8 mouse cellular contexts compared by ENCODE assay signal in genomic region chr14:34219295-34219694, GRCm38 (mm10). TPM values are rescaled to one million over a fixed set of nuclear protein-coding genes. Genes with fewer than 3 reads are reported as not detected.
DNase-seq lines count a peak whose midpoint lies in the region; ATAC-seq and TF ChIP-seq lines count a peak whose summit lies in the region.
"Had no signal": no experiment of that assay in that cellular context is flagged by ENCODE, and none has a peak within 500 bp of the region (broad histone marks: within the 10 kb centered on the region; RNA-seq: fewer than 3 reads in every experiment).

Gene Syt15 (plus strand): TSS chr14:34219595.

- H3K4me3 ChIP-seq in neural tube, embryonic 11.5 days (ENCODE audit: low read depth, low read length) = no peak within 1 kb of the TSS
- 0 out of 2 replicates have a peak within 1 kb of the TSS, but pooled peaks have one; percentile 1 for H3K4me3 ChIP-seq in forebrain, postnatal 0 days (ENCODE audit: low read depth, low read length)
- H3K4me3 ChIP-seq in liver, embryonic 11.5 days (ENCODE audit: low read depth, low read length) = peak within 1 kb of the TSS; percentile 31
- peak within 1 kb of the TSS; percentile 30 for H3K4me3 ChIP-seq in stomach, embryonic 15.5 days (replicated peaks)

- no peak for ATAC-seq in neural tube, embryonic 11.5 days (ENCODE audit: insufficient read depth, low FRiP score, low TSS enrichment)
- no peak for ATAC-seq in forebrain, postnatal 0 days
- ATAC-seq in liver, embryonic 11.5 days (replicated peaks; ENCODE audit: low FRiP score) = no peak
- no peak for ATAC-seq in stomach, embryonic 15.5 days (ENCODE audit: insufficient read depth, low FRiP score, low read depth)

- no peak for TF ChIP-seq CTCF in forebrain, postnatal 0 days (IDR thresholded peaks at IDR 0.05; ENCODE audit: low read depth)

- H3K9me3 ChIP-seq in neural tube, embryonic 11.5 days (ENCODE audit: control insufficient read depth, low read length) = no peaks in the 10 kb centered on the region
- no peaks in the 10 kb centered on the region for H3K9me3 ChIP-seq in forebrain, postnatal 0 days (ENCODE audit: low read length)
- H3K9me3 ChIP-seq in liver, embryonic 11.5 days (ENCODE audit: control insufficient read depth, low read length) = no peaks in the 10 kb centered on the region
- no peaks in the 10 kb centered on the region for H3K9me3 ChIP-seq in stomach, embryonic 15.5 days

- H3K36me3 ChIP-seq in neural tube, embryonic 11.5 days (ENCODE audit: control insufficient read depth, insufficient read depth, low read length) = no peaks in the 10 kb centered on the region
- no peaks in the 10 kb centered on the region for H3K36me3 ChIP-seq in forebrain, postnatal 0 days (ENCODE audit: insufficient read depth)
- H3K36me3 ChIP-seq in liver, embryonic 11.5 days (ENCODE audit: control insufficient read depth, insufficient read depth, low read length) = no peaks in the 10 kb centered on the region
- H3K36me3 ChIP-seq in stomach, embryonic 15.5 days = no peaks in the 10 kb centered on the region

- no peak within 1 kb of the TSS for H3K27ac ChIP-seq in neural tube, embryonic 11.5 days (ENCODE audit: low read depth, low read length)
- H3K27ac ChIP-seq in forebrain, postnatal 0 days (ENCODE audit: low read depth, low read length) = no peak within 1 kb of the TSS
- H3K27ac ChIP-seq in liver, embryonic 11.5 days (ENCODE audit: low read depth, low read length) = no peak within 1 kb of the TSS
- no peak within 1 kb of the TSS for H3K27ac ChIP-seq in stomach, embryonic 15.5 days

- H3K9ac ChIP-seq in neural tube, embryonic 11.5 days (ENCODE audit: low read length) = peak within 1 kb of the TSS; percentile 32
- no peak within 1 kb of the TSS for H3K9ac ChIP-seq in forebrain, postnatal 0 days
- H3K9ac ChIP-seq in liver, embryonic 11.5 days (ENCODE audit: low read depth, low read length) = no peak within 1 kb of the TSS
- H3K9ac ChIP-seq in stomach, embryonic 15.5 days = peak within 1 kb of the TSS; percentile 12; the same call in 1 of the 2 replicates

- WGBS in neural tube, embryonic 11.5 days = 71% methylated on average over 6 of the region's 6 CpGs
- WGBS in forebrain, postnatal 0 days = 76% methylated on average over 6 of the region's 6 CpGs
- 51% methylated on average over 6 of the region's 6 CpGs for WGBS in liver, embryonic 11.5 days
- 69% methylated on average over 6 of the region's 6 CpGs for WGBS in stomach, embryonic 15.5 days

- H3K4me1 ChIP-seq in neural tube, embryonic 11.5 days (ENCODE audit: control insufficient read depth, insufficient read depth, low read length) = no peaks in the 10 kb centered on the region
- H3K4me1 ChIP-seq in forebrain, postnatal 0 days (ENCODE audit: insufficient read depth) = no peaks in the 10 kb centered on the region
- 0 out of 2 replicates have a peak, but pooled peaks cover 4% of the 10 kb centered on the region for H3K4me1 ChIP-seq in liver, embryonic 11.5 days (replicated peaks; ENCODE audit: control insufficient read depth, insufficient read depth, low read length)
- H3K4me1 ChIP-seq in stomach, embryonic 15.5 days = peaks cover 6% of the 10 kb centered on the region

- no peak for DNase-seq in neural tube, embryonic 11.5 days (ENCODE audit: low spot score)
- no peak for DNase-seq in neural tube, embryonic 10.5 days (ENCODE audit: extremely low spot score, low spot score)
- no peak for DNase-seq in forebrain, postnatal 0 days
- no peak for DNase-seq in liver, embryonic 11.5 days (ENCODE audit: low spot score)
- DNase-seq in gastrocnemius, postnatal 4 days (ENCODE audit: low spot score in 2 of 2) = no peak
- DNase-seq in layer of hippocampus, postnatal 25 days (ENCODE audit: extremely low spot score in 1 of 2, low spot score in 1 of 2) = no peak
- DNase-seq: cerebellum, adult 2 months had no signal

- H3K27me3 ChIP-seq in neural tube, embryonic 11.5 days (ENCODE audit: control insufficient read depth, insufficient read depth, low read length) = peaks cover 16% of the 10 kb centered on the region
- peaks cover 7% of the 10 kb centered on the region; the same call in 1 of the 2 replicates for H3K27me3 ChIP-seq in forebrain, postnatal 0 days (ENCODE audit: insufficient read depth, low read length)
- peaks cover 36% of the 10 kb centered on the region for H3K27me3 ChIP-seq in liver, embryonic 11.5 days (replicated peaks; ENCODE audit: control insufficient read depth, insufficient read depth, low read length)
- peaks cover 23% of the 10 kb centered on the region for H3K27me3 ChIP-seq in stomach, embryonic 15.5 days (replicated peaks)

- peak within 1 kb of the TSS; percentile 41 for H3K4me2 ChIP-seq in neural tube, embryonic 11.5 days (ENCODE audit: low read depth)
- peak within 1 kb of the TSS; percentile 32 for H3K4me2 ChIP-seq in forebrain, postnatal 0 days (ENCODE audit: low read depth)
- peak within 1 kb of the TSS; percentile 61 for H3K4me2 ChIP-seq in liver, embryonic 11.5 days
- peak within 1 kb of the TSS; percentile 70 for H3K4me2 ChIP-seq in stomach, embryonic 15.5 days

RNA-seq across cellular contexts. Expression of gene Syt15, which starts in this region (rescaled TPM):
- polyA plus RNA-seq in neural tube, embryonic 11.5 days (2014; fragmentation: Nextera tagmentation; extraction: Ambion mirVana) = 0.12 and 0.16 TPM in 2 replicates
- 1.0 and 1.5 TPM in 2 replicates for total RNA-seq in forebrain, postnatal 0 days (2014; rRNA removed)
- polyA plus RNA-seq in forebrain, postnatal 0 days (2015; fragmentation: Nextera tagmentation; extraction: Ambion mirVana) = 0.35 and 0.65 TPM in 2 replicates
- polyA plus RNA-seq in liver, embryonic 11.5 days (2014; fragmentation: Nextera tagmentation; extraction: Ambion mirVana) = 0.21 and 0.29 TPM in 2 replicates
- 0.92 and 0.93 TPM in 2 replicates for polyA plus RNA-seq in stomach, embryonic 15.5 days (2015; fragmentation: Nextera tagmentation; extraction: Ambion mirVana)
- 1 to 10 TPM; 1.2 to 2.0 TPM for total RNA-seq in gastrocnemius, postnatal 4 days (2021)
- 1 to 10 TPM in 1 of 2 experiments, under 1 TPM in 1; 0.49 to 1.5 TPM for total RNA-seq in layer of hippocampus, postnatal 25 days (2021)

Comparison
In these comparisons a context has a peak if more than half of its experiments do, and no peak if none do; other contexts are left out.
1. H3K9ac ChIP-seq: peak in neural tube, embryonic 11.5 days (single experiment) and stomach, embryonic 15.5 days (single experiment); none in forebrain, postnatal 0 days (single experiment) and liver, embryonic 11.5 days (single experiment).
2. Peak in every context shown above with its lines, with median percentiles within 50 percentile points of each other: H3K4me2 ChIP-seq.